Mouse (Mus musculus): ENCODE data around the gene Vmn2r93. TPM values are rescaled to one million over a fixed set of nuclear protein-coding genes. Genes with fewer than 3 reads are reported as not detected.

The Vmn2r93 gene
- not detected in 2 replicates for total RNA-seq (2021)
- long read RNA-seq, experiment 1: 0 reads
- long read RNA-seq, experiment 2: 0 reads

- no peak for DNase-seq
These were observed at the start of gene Vmn2r93 for GRCm38 (mm10) chr17:18297799-18298198. Gene Vmn2r93 (plus strand): TSS chr17:18298099.

GRCm38 (mm10) chr17:18277656-18278055 lies 20.2 kb upstream of the Vmn2r93 start, which contains the start of gene Vmn2r94:
Gene Vmn2r94 (minus strand): TSS chr17:18277756.
- no peak for DNase-seq

GRCm38 (mm10) chr17:18323031-18323430 lies 25.1 kb downstream of the Vmn2r93 start:
- DNase-seq: no peak

GRCm38 (mm10) chr17:18360007-18360406 lies 62.1 kb downstream of the Vmn2r93 start:
- DNase-seq: no peak

- no peak for DNase-seq
These were observed 62.7 kb downstream of the Vmn2r93 start for GRCm38 (mm10) chr17:18360602-18361001.

Other genes starting within 250 kb of the Vmn2r93 start
- not detected in 2 replicates for gene Vmn2r124, start 248.7 kb upstream of the Vmn2r93 start, total RNA-seq (2021)
- gene Vmn2r91, start 213.1 kb upstream of the Vmn2r93 start, total RNA-seq (2021): not detected in 2 replicates
- gene Vmn2r92, start 146.2 kb upstream of the Vmn2r93 start, total RNA-seq (2021): not detected in 2 replicates
- not detected in 2 replicates for gene Vmn2r94, start 20.3 kb upstream of the Vmn2r93 start, total RNA-seq (2021)
- not detected in 2 replicates for gene Vmn2r95, start 126.0 kb downstream of the Vmn2r93 start, total RNA-seq (2021)